Mouse (Mus musculus): ENCODE measurements at regions not wholly inside any gene's neighbourhood (a gene's known extent, or its start where the extent isn't known, plus 50 kb on each side); places are given as distances from the start of the nearest gene placed in this dataset.

GRCm38 (mm10) chr4:5126059-5126458, 332.9 kb upstream of the Impad1 start:
- Histone ChIP-seq H3K4me2 (ENCODE audit: low read depth, low read length) (no peak overlapping the region), H3K9me3 (ENCODE audit: control insufficient read depth, low read length) (no peaks in the 10 kb centered on the region), H3K27ac (replicated peaks; ENCODE audit: low read depth, low read length) (no peak overlapping the region), H3K4me1 (ENCODE audit: control insufficient read depth, insufficient read depth, low read length) (no peaks in the 10 kb centered on the region), H3K27me3 (replicated peaks; ENCODE audit: control insufficient read depth, insufficient read depth, low read length) (no peaks in the 10 kb centered on the region), H3K9ac (ENCODE audit: low read depth, low read length) (no peak overlapping the region), H3K4me3 (ENCODE audit: low read depth, low read length) (no peak overlapping the region), H3K36me3 (ENCODE audit: control insufficient read depth, insufficient read depth, low read length) (no peaks in the 10 kb centered on the region)
- WGBS: 83% methylated on average over 2 of the region's 2 CpGs
- ATAC-seq (ENCODE audit: low read depth): no peak
- no peak for DNase-seq (ENCODE audit: low spot score)

- no peaks in the 10 kb centered on the region for H3K36me3 ChIP-seq (ENCODE audit: control insufficient read depth, insufficient read depth, low read length)
- no peak overlapping the region for H3K4me2 ChIP-seq (ENCODE audit: low read depth, low read length)
- no peak overlapping the region for H3K27ac ChIP-seq (replicated peaks; ENCODE audit: low read depth, low read length)
- H3K9me3 ChIP-seq (ENCODE audit: control insufficient read depth, low read length): no peaks in the 10 kb centered on the region
- H3K27me3 ChIP-seq (replicated peaks; ENCODE audit: control insufficient read depth, insufficient read depth, low read length): no peaks in the 10 kb centered on the region
- H3K4me1 ChIP-seq (ENCODE audit: control insufficient read depth, insufficient read depth, low read length): no peaks in the 10 kb centered on the region
- no peak overlapping the region for H3K9ac ChIP-seq (ENCODE audit: low read depth, low read length)
- WGBS: 90% methylated on average over 3 of the region's 3 CpGs
- ATAC-seq (ENCODE audit: low read depth): no peak
- no peak for DNase-seq (ENCODE audit: low spot score)
- H3K4me3 ChIP-seq (ENCODE audit: low read depth, low read length): no peak overlapping the region
These were observed 305.3 kb upstream of the Impad1 start for GRCm38 (mm10) chr4:5098411-5098810.

- Histone ChIP-seq H3K36me3 (ENCODE audit: control insufficient read depth, insufficient read depth, low read length) (no peaks in the 10 kb centered on the region), H3K9me3 (ENCODE audit: control insufficient read depth, low read length) (no peaks in the 10 kb centered on the region), H3K27me3 (replicated peaks; ENCODE audit: control insufficient read depth, insufficient read depth, low read length) (no peaks in the 10 kb centered on the region), H3K4me2 (ENCODE audit: low read depth, low read length) (no peak overlapping the region), H3K9ac (ENCODE audit: low read depth, low read length) (no peak overlapping the region), H3K4me3 (ENCODE audit: low read depth, low read length) (no peak overlapping the region), H3K27ac (replicated peaks; ENCODE audit: low read depth, low read length) (no peak overlapping the region), H3K4me1 (ENCODE audit: control insufficient read depth, insufficient read depth, low read length) (no peaks in the 10 kb centered on the region)
- DNase-seq (ENCODE audit: low spot score): no peak
- no peak for ATAC-seq (ENCODE audit: low read depth)
- WGBS: 51% methylated on average over 3 of the region's 3 CpGs
These were observed 285.6 kb upstream of the Impad1 start for GRCm38 (mm10) chr4:5078723-5079122.

DNA sequence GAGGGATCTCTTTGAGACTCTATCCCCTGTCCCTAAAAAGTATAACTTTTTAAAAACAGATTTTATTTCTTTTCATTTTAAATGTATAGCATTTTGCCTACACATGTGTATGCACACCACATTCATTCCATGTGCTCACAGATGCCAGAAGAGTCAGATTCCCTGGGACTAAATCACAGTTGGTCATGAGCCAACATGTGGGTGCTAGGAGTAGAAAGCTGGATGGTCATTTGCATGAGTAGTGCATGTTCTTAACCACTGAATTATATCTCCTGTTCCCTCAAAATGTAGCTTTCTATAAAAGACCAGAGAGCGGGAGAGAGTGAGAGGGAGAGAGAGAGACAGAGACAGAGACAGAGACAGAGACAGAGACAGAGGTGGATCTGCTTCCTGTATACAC, 281.6 kb upstream of the Impad1 start:
- ATAC-seq (ENCODE audit: low read depth) (no peak), DNase-seq (ENCODE audit: low spot score) (peak; percentile 40)
- Histone ChIP-seq H3K27me3 (replicated peaks; ENCODE audit: control insufficient read depth, insufficient read depth, low read length) (no peaks in the 10 kb centered on the region), H3K9ac (ENCODE audit: low read depth, low read length) (no peak overlapping the region), H3K4me3 (ENCODE audit: low read depth, low read length) (no peak overlapping the region), H3K36me3 (ENCODE audit: control insufficient read depth, insufficient read depth, low read length) (no peaks in the 10 kb centered on the region), H3K4me2 (ENCODE audit: low read depth, low read length) (no peak overlapping the region), H3K9me3 (ENCODE audit: control insufficient read depth, low read length) (no peaks in the 10 kb centered on the region), H3K27ac (replicated peaks; ENCODE audit: low read depth, low read length) (no peak overlapping the region), H3K4me1 (ENCODE audit: control insufficient read depth, insufficient read depth, low read length) (no peaks in the 10 kb centered on the region)
- 89% methylated on average over 1 of the region's 1 CpGs for WGBS

GRCm38 (mm10) chr4:5071243-5071642, 278.1 kb upstream of the Impad1 start:
- Histone ChIP-seq H3K36me3 (ENCODE audit: control insufficient read depth, insufficient read depth, low read length) (no peaks in the 10 kb centered on the region), H3K27ac (replicated peaks; ENCODE audit: low read depth, low read length) (no peak overlapping the region), H3K4me3 (ENCODE audit: low read depth, low read length) (no peak overlapping the region), H3K4me1 (ENCODE audit: control insufficient read depth, insufficient read depth, low read length) (no peaks in the 10 kb centered on the region), H3K27me3 (replicated peaks; ENCODE audit: control insufficient read depth, insufficient read depth, low read length) (no peaks in the 10 kb centered on the region), H3K9me3 (ENCODE audit: control insufficient read depth, low read length) (no peaks in the 10 kb centered on the region), H3K4me2 (ENCODE audit: low read depth, low read length) (no peak overlapping the region), H3K9ac (ENCODE audit: low read depth, low read length) (no peak overlapping the region)
- WGBS: 85% methylated on average over 4 of the region's 4 CpGs
- ATAC-seq (ENCODE audit: low read depth) (no peak), DNase-seq (ENCODE audit: low spot score) (no peak)

GRCm38 (mm10) chr4:5059290-5059955, 266.3 kb upstream of the Impad1 start:
- H3K4me1 ChIP-seq (ENCODE audit: control insufficient read depth, insufficient read depth, low read length): no peaks in the 10 kb centered on the region
- WGBS: 57% methylated on average over 2 of the region's 2 CpGs

GRCm38 (mm10) chr4:5029929-5030328, 236.8 kb upstream of the Impad1 start:
- Histone ChIP-seq H3K36me3 (ENCODE audit: control insufficient read depth, insufficient read depth, low read length) (no peaks in the 10 kb centered on the region), H3K9ac (ENCODE audit: low read depth, low read length) (no peak overlapping the region), H3K4me2 (ENCODE audit: low read depth, low read length) (no peak overlapping the region), H3K9me3 (ENCODE audit: control insufficient read depth, low read length) (no peaks in the 10 kb centered on the region), H3K4me1 (ENCODE audit: control insufficient read depth, insufficient read depth, low read length) (no peaks in the 10 kb centered on the region), H3K27me3 (replicated peaks; ENCODE audit: control insufficient read depth, insufficient read depth, low read length) (no peaks in the 10 kb centered on the region), H3K4me3 (ENCODE audit: low read depth, low read length) (no peak overlapping the region), H3K27ac (replicated peaks; ENCODE audit: low read depth, low read length) (no peak overlapping the region)
- ATAC-seq (ENCODE audit: low read depth) (no peak), DNase-seq (ENCODE audit: low spot score) (no peak)
- WGBS: 50% methylated on average over 2 of the region's 2 CpGs

More at GRCm38 (mm10) chr4:5059290-5059955, 266.3 kb upstream of the Impad1 start:
- no peaks in the 10 kb centered on the region for H3K36me3 ChIP-seq (ENCODE audit: control insufficient read depth, insufficient read depth, low read length)
- no peaks in the 10 kb centered on the region for H3K9me3 ChIP-seq (ENCODE audit: control insufficient read depth, low read length)
- H3K4me3 ChIP-seq (ENCODE audit: low read depth, low read length): no peak overlapping the region
- H3K4me2 ChIP-seq (ENCODE audit: low read depth, low read length): no peak overlapping the region
- H3K9ac ChIP-seq (ENCODE audit: low read depth, low read length): no peak overlapping the region
- H3K27me3 ChIP-seq (replicated peaks; ENCODE audit: control insufficient read depth, insufficient read depth, low read length): no peaks in the 10 kb centered on the region
- DNase-seq (ENCODE audit: low spot score) (peak; percentile 11), ATAC-seq (ENCODE audit: low read depth) (no peak)
- no peak overlapping the region for H3K27ac ChIP-seq (replicated peaks; ENCODE audit: low read depth, low read length)

DNA sequence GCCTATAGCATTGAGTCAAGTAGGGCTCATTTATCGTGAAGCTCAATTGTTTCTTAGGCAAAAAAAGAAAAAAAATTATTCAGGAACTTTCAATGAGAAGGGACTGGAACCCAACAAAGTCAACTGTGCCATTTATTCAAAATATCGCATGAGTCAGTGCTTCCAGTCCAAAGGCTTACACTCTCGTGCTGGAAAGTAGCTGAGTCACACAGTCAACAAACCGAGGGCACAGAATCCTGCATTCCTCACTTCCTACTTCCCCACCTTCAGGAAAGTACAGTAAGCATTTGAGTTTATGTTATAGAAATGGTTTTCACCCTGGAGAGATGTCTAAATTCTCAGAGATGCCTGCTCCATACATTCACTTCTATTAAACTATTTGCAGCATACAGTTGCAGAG, 194.3 kb upstream of the Impad1 start:
- Histone ChIP-seq H3K4me1 (ENCODE audit: control insufficient read depth, insufficient read depth, low read length) (no peaks in the 10 kb centered on the region), H3K27me3 (replicated peaks; ENCODE audit: control insufficient read depth, insufficient read depth, low read length) (no peaks in the 10 kb centered on the region), H3K36me3 (ENCODE audit: control insufficient read depth, insufficient read depth, low read length) (no peaks in the 10 kb centered on the region), H3K4me3 (ENCODE audit: low read depth, low read length) (no peak overlapping the region), H3K27ac (replicated peaks; ENCODE audit: low read depth, low read length) (no peak overlapping the region), H3K9me3 (ENCODE audit: control insufficient read depth, low read length) (no peaks in the 10 kb centered on the region), H3K4me2 (ENCODE audit: low read depth, low read length) (no peak overlapping the region), H3K9ac (ENCODE audit: low read depth, low read length) (no peak overlapping the region)
- no peak for DNase-seq (ENCODE audit: low spot score)
- WGBS: 80% methylated on average over 4 of the region's 4 CpGs
- no peak for ATAC-seq (ENCODE audit: low read depth)

DNA sequence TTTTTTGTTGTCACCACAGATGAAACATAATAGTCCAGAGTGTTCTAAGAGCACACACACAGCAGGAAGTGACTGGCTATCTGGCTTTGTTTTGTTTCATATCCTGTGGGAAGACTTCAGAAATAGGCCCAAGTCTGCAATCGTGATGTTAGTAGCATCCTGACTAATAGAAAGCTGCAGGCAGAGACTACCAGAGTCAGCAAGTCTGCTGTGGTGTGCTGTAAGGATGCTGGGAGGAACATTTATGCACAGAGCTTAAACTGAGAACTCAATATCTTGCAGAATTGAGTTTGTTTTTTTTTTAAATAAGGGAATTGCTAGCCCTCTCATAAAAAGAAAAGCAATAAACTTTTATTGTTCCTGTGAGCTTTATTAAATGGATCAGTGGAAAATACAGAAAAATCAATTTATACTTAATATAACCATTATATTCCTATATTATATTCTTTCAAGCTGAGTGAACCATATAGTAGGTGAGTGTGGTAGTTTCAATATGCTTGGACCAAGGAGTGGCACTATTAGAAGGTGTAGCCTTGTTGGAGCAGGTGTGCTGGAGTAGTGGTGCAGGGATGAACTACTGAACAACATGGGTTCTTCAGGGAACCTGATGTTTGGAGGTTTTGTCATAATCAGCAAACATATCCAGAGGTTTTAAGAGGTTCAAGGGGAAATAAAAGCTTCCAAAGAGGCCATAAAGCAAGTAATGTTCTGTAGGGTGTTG, 190.5 kb upstream of the Impad1 start:
- Histone ChIP-seq H3K9me3 (ENCODE audit: control insufficient read depth, low read length) (no peaks in the 10 kb centered on the region), H3K27me3 (replicated peaks; ENCODE audit: control insufficient read depth, insufficient read depth, low read length) (no peaks in the 10 kb centered on the region), H3K36me3 (ENCODE audit: control insufficient read depth, insufficient read depth, low read length) (no peaks in the 10 kb centered on the region), H3K9ac (ENCODE audit: low read depth, low read length) (no peak overlapping the region), H3K4me2 (ENCODE audit: low read depth, low read length) (no peak overlapping the region), H3K27ac (replicated peaks; ENCODE audit: low read depth, low read length) (no peak overlapping the region), H3K4me3 (ENCODE audit: low read depth, low read length) (no peak overlapping the region), H3K4me1 (ENCODE audit: control insufficient read depth, insufficient read depth, low read length) (no peaks in the 10 kb centered on the region)
- 62% methylated on average over 1 of the region's 1 CpGs for WGBS
- DNase-seq (ENCODE audit: low spot score) (peak; percentile 1), ATAC-seq (ENCODE audit: low read depth) (no peak)

All from embryonic facial prominence, embryonic 14.5 days (tissue).